Mouse (Mus musculus): ENCODE measurements around the gene Rps6kb2.

GRCm38 (mm10) chr19:4139446-4139845 is 23.7 kb downstream of the Rps6kb2 start, which contains the start of gene Gpr152:
- TF ChIP-seq EP300 (IDR thresholded peaks at IDR 0.05; ENCODE audit: low read depth) (no peak), CTCF (IDR thresholded peaks at IDR 0.05; ENCODE audit: low read depth) (no peak)

Data from liver, postnatal 0 days (tissue).